Mouse (Mus musculus) lung, embryonic 15.5 days (tissue): Measurements from ENCODE around the gene Muc5ac. TPM values are rescaled to one million over a fixed set of nuclear protein-coding genes. Genes with fewer than 3 reads are reported as not detected.

Experiments used
- ATAC-seq: fragments of 200-750 bp; cut with Nextera tagmentation; 2 replicates; pipeline ENCODE4 v1.8.0; 2017; ENCODE audit warnings: moderate number of reproducible peaks, borderline replicate concordance; ENCODE audit not compliant: low FRiP score, low TSS enrichment; ENCODE audit errors: extremely low read depth
- H3K27ac ChIP-seq: fragments of 300-500 bp; sonication (generic); 2 replicates; pipeline ENCODE4 v1.5.1; 2015; ENCODE audit warnings: moderate library complexity, mild to moderate bottlenecking, inconsistent platforms
- H3K27me3 ChIP-seq: fragments of 300-500 bp; sonication (generic); 2 replicates; pipeline ENCODE4 v1.6.1; 2015; ENCODE audit warnings: inconsistent platforms
- H3K36me3 ChIP-seq: fragments of 300-500 bp; sonication (generic); 2 replicates; pipeline ENCODE4 v1.6.1; 2015; ENCODE audit warnings: inconsistent platforms
- H3K4me1 ChIP-seq: fragments of 300-500 bp; sonication (generic); 2 replicates; pipeline ENCODE4 v1.6.1; 2015; ENCODE audit warnings: inconsistent platforms
- H3K4me2 ChIP-seq: fragments of 300-500 bp; sonication (generic); 2 replicates; pipeline ENCODE4 v1.6.1; 2015; ENCODE audit warnings: inconsistent platforms, mild to moderate bottlenecking, moderate library complexity
- H3K4me3 ChIP-seq: fragments of 300-500 bp; sonication (generic); 2 replicates; pipeline ENCODE4 v1.5.1; 2015; ENCODE audit warnings: mild to moderate bottlenecking, inconsistent platforms
- H3K9ac ChIP-seq: fragments of 300-500 bp; sonication (generic); 2 replicates; pipeline ENCODE4 v1.6.1; 2015; ENCODE audit warnings: inconsistent platforms
- H3K9me3 ChIP-seq: fragments of 300-500 bp; sonication (generic); 2 replicates; pipeline ENCODE4 v1.6.1; 2016; ENCODE audit warnings: inconsistent platforms
- WGBS: fragments of 180-500 bp; shearing (Covaris S2); methylation state at CpG from one replicate; pipeline ENCODE4 v1.1.7; 2015; 5-methylcytosine and 5-hydroxymethylcytosine counted together
- polyA plus RNA-seq: library from polyadenylated mRNA; unstranded; fragments of >200 nt; fragmentation: Nextera tagmentation; extraction: Ambion mirVana; gene quantifications from 2 replicates; pipeline ENCODE4 v1.2.1, GENCODE M21; 2015

The Muc5ac gene
- polyA plus RNA-seq, result 0.16 and 0.27 TPM in 2 replicates

GRCm38 (mm10) chr7:141788677-141789452, at the start of gene Muc5ac:
Gene Muc5ac, plus strand, starts transcription at chr7:141788972.
- H3K36me3 ChIP-seq, result no peaks in the 10 kb centered on the region
- 67% methylated on average over 6 of the region's 6 CpGs for WGBS
- H3K9me3 ChIP-seq, result no peaks in the 10 kb centered on the region
- no peak within 1 kb of the TSS for H3K4me3 ChIP-seq
- H3K27me3 ChIP-seq, result no peaks in the 10 kb centered on the region
- H3K4me2 ChIP-seq, result no peak within 1 kb of the TSS
- no peaks in the 10 kb centered on the region for H3K4me1 ChIP-seq
- H3K9ac ChIP-seq, result no peak within 1 kb of the TSS
- H3K27ac ChIP-seq, result no peak within 1 kb of the TSS
- ATAC-seq, result peak; percentile 29; the same call in 1 of the 2 replicates

GRCm38 (mm10) chr7:141747451-141748100, 41.2 kb upstream of the Muc5ac start:
- no peak overlapping the region for H3K9ac ChIP-seq
- H3K9me3 ChIP-seq, result no peaks in the 10 kb centered on the region
- no peaks in the 10 kb centered on the region for H3K4me1 ChIP-seq
- H3K4me2 ChIP-seq, result no peak overlapping the region
- 83% methylated on average over 7 of the region's 7 CpGs for WGBS
- ATAC-seq, result no peak
- no peak overlapping the region for H3K4me3 ChIP-seq
- no peaks in the 10 kb centered on the region for H3K27me3 ChIP-seq
- no peak overlapping the region for H3K27ac ChIP-seq
- H3K36me3 ChIP-seq, result no peaks in the 10 kb centered on the region

GRCm38 (mm10) chr7:141752513-141752912, 36.3 kb upstream of the Muc5ac start:
- Histone ChIP-seq H3K27ac (no peak overlapping the region), H3K4me3 (no peak overlapping the region), H3K9ac (no peak overlapping the region), H3K36me3 (no peaks in the 10 kb centered on the region), H3K4me2 (no peak overlapping the region), H3K27me3 (no peaks in the 10 kb centered on the region), H3K4me1 (no peaks in the 10 kb centered on the region), H3K9me3 (no peaks in the 10 kb centered on the region)
- WGBS, result 65% methylated on average over 6 of the region's 6 CpGs
- no peak for ATAC-seq

GRCm38 (mm10) chr7:141755831-141756230, 32.9 kb upstream of the Muc5ac start:
- 45% methylated on average over 4 of the region's 4 CpGs for WGBS
- Histone ChIP-seq H3K4me3 (no peak overlapping the region), H3K4me1 (no peaks in the 10 kb centered on the region), H3K4me2 (no peak overlapping the region), H3K27me3 (no peaks in the 10 kb centered on the region), H3K27ac (no peak overlapping the region), H3K9me3 (no peaks in the 10 kb centered on the region), H3K9ac (no peak overlapping the region), H3K36me3 (no peaks in the 10 kb centered on the region)
- ATAC-seq, result no peak

GRCm38 (mm10) chr7:141758291-141758690, 30.5 kb upstream of the Muc5ac start:
- WGBS, result 55% methylated on average over 4 of the region's 4 CpGs
- Histone ChIP-seq H3K9me3 (no peaks in the 10 kb centered on the region), H3K4me2 (no peak overlapping the region), H3K27me3 (no peaks in the 10 kb centered on the region), H3K36me3 (no peaks in the 10 kb centered on the region), H3K4me1 (no peaks in the 10 kb centered on the region), H3K27ac (no peak overlapping the region), H3K9ac (no peak overlapping the region), H3K4me3 (no peak overlapping the region)
- ATAC-seq, result no peak

GRCm38 (mm10) chr7:141770521-141770920, 18.3 kb upstream of the Muc5ac start:
- no peak overlapping the region for H3K27ac ChIP-seq
- H3K36me3 ChIP-seq, result no peaks in the 10 kb centered on the region
- H3K4me3 ChIP-seq, result no peak overlapping the region
- peaks cover 25% of the 10 kb centered on the region for H3K4me1 ChIP-seq
- H3K9ac ChIP-seq, result no peak overlapping the region
- no peaks in the 10 kb centered on the region for H3K9me3 ChIP-seq
- WGBS, result 69% methylated on average over 3 of the region's 3 CpGs
- no peaks in the 10 kb centered on the region for H3K27me3 ChIP-seq
- no peak for ATAC-seq
- H3K4me2 ChIP-seq, result no peak overlapping the region

GRCm38 (mm10) chr7:141770988-141771387, 17.8 kb upstream of the Muc5ac start:
- 65% methylated on average over 8 of the region's 8 CpGs for WGBS
- no peak overlapping the region for H3K27ac ChIP-seq
- no peaks in the 10 kb centered on the region for H3K27me3 ChIP-seq
- H3K4me1 ChIP-seq, result peaks cover 25% of the 10 kb centered on the region
- no peaks in the 10 kb centered on the region for H3K36me3 ChIP-seq
- H3K9ac ChIP-seq, result no peak overlapping the region
- H3K4me3 ChIP-seq, result no peak overlapping the region
- H3K4me2 ChIP-seq, result no peak overlapping the region
- peak; percentile 74; the same call in 1 of the 2 replicates for ATAC-seq
- no peaks in the 10 kb centered on the region for H3K9me3 ChIP-seq

GRCm38 (mm10) chr7:141772058-141772557, 16.7 kb upstream of the Muc5ac start:
- Histone ChIP-seq H3K27ac (no peak overlapping the region), H3K27me3 (no peaks in the 10 kb centered on the region), H3K4me1 (peaks cover 25% of the 10 kb centered on the region), H3K9me3 (no peaks in the 10 kb centered on the region), H3K4me3 (no peak overlapping the region), H3K9ac (no peak overlapping the region), H3K4me2 (no peak overlapping the region), H3K36me3 (no peaks in the 10 kb centered on the region)
- no peak for ATAC-seq
- WGBS, result 53% methylated on average over 1 of the region's 1 CpGs

GRCm38 (mm10) chr7:141774855-141775254, 13.9 kb upstream of the Muc5ac start:
- H3K4me2 ChIP-seq, result no peak overlapping the region
- no peak for ATAC-seq
- peaks cover 25% of the 10 kb centered on the region for H3K4me1 ChIP-seq
- no peak overlapping the region for H3K4me3 ChIP-seq
- H3K27me3 ChIP-seq, result no peaks in the 10 kb centered on the region
- H3K36me3 ChIP-seq, result no peaks in the 10 kb centered on the region
- no peak overlapping the region for H3K9ac ChIP-seq
- H3K27ac ChIP-seq, result no peak overlapping the region
- no peaks in the 10 kb centered on the region for H3K9me3 ChIP-seq
- WGBS, result 92% methylated on average over 2 of the region's 2 CpGs

GRCm38 (mm10) chr7:141776199-141776598, 12.6 kb upstream of the Muc5ac start:
- no peaks in the 10 kb centered on the region for H3K27me3 ChIP-seq
- H3K4me1 ChIP-seq, result peaks cover 23% of the 10 kb centered on the region
- ATAC-seq, result no peak
- no peak overlapping the region for H3K4me3 ChIP-seq
- H3K4me2 ChIP-seq, result no peak overlapping the region
- 83% methylated on average over 5 of the region's 5 CpGs for WGBS
- H3K27ac ChIP-seq, result no peak overlapping the region
- H3K9ac ChIP-seq, result no peak overlapping the region
- no peaks in the 10 kb centered on the region for H3K9me3 ChIP-seq
- no peaks in the 10 kb centered on the region for H3K36me3 ChIP-seq

GRCm38 (mm10) chr7:141794251-141794650, 5.5 kb downstream of the Muc5ac start:
- ATAC-seq, result no peak
- H3K27me3 ChIP-seq, result no peaks in the 10 kb centered on the region
- 90% methylated on average over 1 of the region's 1 CpGs for WGBS

GRCm38 (mm10) chr7:141803206-141803605, 14.4 kb downstream of the Muc5ac start:
- Histone ChIP-seq H3K4me3 (no peak overlapping the region), H3K9me3 (no peaks in the 10 kb centered on the region), H3K27me3 (no peaks in the 10 kb centered on the region), H3K4me2 (no peak overlapping the region), H3K27ac (no peak overlapping the region), H3K36me3 (no peaks in the 10 kb centered on the region), H3K9ac (no peak overlapping the region), H3K4me1 (no peaks in the 10 kb centered on the region)
- 86% methylated on average over 7 of the region's 7 CpGs for WGBS
- ATAC-seq, result no peak

More at GRCm38 (mm10) chr7:141794251-141794650, 5.5 kb downstream of the Muc5ac start:
- no peak overlapping the region for H3K9ac ChIP-seq
- no peak overlapping the region for H3K4me3 ChIP-seq
- no peaks in the 10 kb centered on the region for H3K9me3 ChIP-seq
- H3K36me3 ChIP-seq, result no peaks in the 10 kb centered on the region
- H3K4me1 ChIP-seq, result no peaks in the 10 kb centered on the region
- H3K27ac ChIP-seq, result no peak overlapping the region
- no peak overlapping the region for H3K4me2 ChIP-seq
